Mouse (Mus musculus) heart, postnatal 25 days (tissue): Measurements from ENCODE around the gene Igbp1b. TPM values are rescaled to one million over a fixed set of nuclear protein-coding genes. Genes with fewer than 3 reads are reported as not detected.

Experiments
- DNase-seq: peaks from one replicate; pipeline ENCODE4 v3.0.0; 2022; ENCODE audit warnings: low spot score
- intact Hi-C: fragments of 180-260 bp; cut with DNase I; formaldehyde crosslinking; loops from one replicate; pipeline ENCODE4 v1.15.1; 2025
- total RNA-seq, 2 experiments: library from RNA; stranded (reverse); gene quantifications; 2 replicates each; pipeline ENCODE4 v1.2.3; 2021

Gene Igbp1b
- not detected for total RNA-seq

DNA sequence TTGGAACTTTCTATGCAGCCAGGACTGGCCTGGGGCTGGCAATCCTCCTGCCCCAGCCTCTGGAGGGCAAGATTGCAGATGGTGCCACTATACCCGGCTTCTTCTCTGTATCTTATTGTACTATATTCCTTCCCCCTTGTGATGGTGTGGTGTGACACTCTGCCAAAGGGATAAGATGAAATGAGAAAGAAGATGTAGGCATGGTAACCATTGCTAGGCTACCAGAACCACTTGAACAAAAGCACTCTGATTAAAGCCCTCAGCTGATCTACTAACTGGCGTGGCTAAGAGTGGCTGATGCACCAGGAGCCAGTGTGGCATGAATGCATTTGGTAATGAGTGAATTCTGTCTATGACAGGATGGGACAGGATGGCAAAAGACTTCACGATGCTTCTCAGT, at the start of gene Igbp1b:
Gene Igbp1b, minus strand, starts transcription at position 29 of the 400 bp plus-strand sequence.
- intact Hi-C loops, result no loop called here
- no peak for DNase-seq

GRCm38 (mm10) chr6:138682959-138683358, 24.6 kb upstream of the Igbp1b start:
- intact Hi-C loops, result no loop called here
- no peak for DNase-seq

DNA sequence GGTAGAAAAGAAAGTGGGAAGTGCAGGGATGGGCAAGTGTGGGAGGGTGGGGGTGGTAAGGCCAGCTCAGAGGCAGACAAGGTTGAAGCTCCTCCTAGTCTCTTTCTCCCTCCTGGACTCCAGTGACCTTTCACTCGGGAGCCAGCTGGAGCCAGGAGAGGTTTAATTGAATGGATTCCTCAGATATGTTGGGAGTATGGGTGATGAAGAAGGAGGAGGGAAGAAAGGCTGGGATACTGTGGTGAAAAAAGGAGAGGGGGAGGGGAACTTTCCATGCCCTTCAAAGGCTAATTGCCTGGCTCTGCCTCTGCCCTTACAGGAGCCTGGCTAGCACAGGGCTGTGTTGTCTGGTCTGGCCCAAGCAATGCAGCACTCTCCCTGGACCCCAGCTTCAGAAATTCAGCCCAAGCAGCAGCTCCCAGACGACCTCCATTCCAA, 14.4 kb upstream of the Igbp1b start:
- intact Hi-C loops, result no loop called here
- no peak for DNase-seq

DNA sequence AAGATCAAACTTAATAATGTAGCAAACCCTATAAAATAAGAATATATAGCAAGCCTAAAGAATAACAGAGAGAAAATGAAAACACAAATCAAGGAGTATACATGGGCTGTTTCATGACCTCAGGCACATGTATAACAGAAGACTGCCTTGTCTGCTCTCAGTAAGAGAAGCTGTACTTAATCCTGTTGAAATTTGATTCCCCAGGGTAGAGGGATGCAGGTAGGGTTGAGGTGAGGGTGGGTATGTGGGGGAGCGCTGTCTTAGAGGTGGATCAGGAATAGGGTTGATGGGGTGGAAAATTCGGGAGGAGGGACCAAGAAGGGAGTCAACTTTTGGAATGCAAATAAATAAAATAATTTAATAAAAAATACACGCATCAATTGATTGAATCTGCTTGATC, 7.1 kb upstream of the Igbp1b start:
- no peak for DNase-seq
- intact Hi-C loops, result no loop called here

DNA sequence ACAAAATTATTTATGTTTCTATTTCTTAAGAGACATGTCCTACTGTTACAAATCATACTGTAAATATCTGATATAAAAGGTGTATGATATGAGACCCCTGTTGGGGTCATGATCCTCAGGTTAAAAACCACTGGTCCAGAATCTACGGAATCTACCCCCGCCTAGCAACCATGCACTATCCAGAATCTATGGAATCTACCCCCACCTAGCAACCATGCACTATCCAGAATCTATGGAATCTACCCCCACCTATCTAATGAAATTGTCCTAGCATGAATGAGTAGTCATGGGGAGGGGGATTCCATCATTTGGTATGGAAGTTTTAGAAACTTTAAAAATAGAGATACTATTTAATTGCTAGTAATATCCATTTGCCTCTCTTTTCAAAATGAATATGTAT, 12.7 kb downstream of the Igbp1b start:
- intact Hi-C loops, result no loop called here
- DNase-seq, result no peak

DNA sequence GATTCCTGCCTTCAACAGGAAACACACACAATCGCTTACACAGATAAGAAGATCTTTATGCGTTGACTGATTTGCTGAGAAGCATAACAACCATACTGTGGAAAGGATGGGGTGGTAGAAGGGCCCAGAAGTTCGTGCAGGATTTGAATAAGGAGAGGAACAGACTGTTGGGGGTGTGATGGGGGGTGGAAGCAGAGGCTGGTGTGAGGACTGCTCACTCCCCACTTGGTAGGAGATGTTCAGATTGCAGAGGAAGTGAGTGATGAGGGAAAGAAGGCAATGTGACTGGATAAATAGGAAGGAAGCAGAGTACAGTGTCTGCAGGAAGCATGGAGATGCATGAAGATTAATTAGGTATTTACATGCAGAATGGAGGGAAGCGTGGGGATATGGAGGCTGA, 19.0 kb downstream of the Igbp1b start:
- DNase-seq, result no peak
- intact Hi-C loops, result no loop called here

DNA sequence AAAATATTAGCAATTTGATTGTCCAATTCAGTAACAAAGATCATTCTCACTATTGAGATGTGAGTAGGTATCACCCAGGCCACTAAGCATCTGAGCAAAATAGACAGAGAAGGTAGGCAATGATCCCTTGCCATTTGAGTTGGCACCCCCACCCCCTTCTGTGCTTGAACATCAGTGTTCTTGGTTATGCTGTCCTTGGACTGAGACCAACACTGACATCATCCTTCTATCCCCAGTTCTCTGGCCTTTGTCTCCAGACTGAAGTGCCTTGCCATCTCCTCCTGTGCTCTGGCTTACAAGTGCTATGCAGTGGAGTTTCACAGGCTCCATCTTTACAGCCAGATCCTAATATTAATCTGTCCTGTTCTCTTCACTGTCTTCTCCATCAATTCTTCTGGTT, 37.6 kb downstream of the Igbp1b start:
- no peak for DNase-seq
- intact Hi-C loops, result no loop called here

GRCm38 (mm10) chr6:138618396-138618795, 39.9 kb downstream of the Igbp1b start:
- intact Hi-C loops, result no loop called here
- DNase-seq, result no peak

Other genes starting within 250 kb of the Igbp1b start
- under 1 TPM; 0.31 to 0.34 TPM for gene Lmo3, start 76.6 kb downstream of the Igbp1b start, total RNA-seq